Mouse (Mus musculus): ENCODE data around the gene Scnn1a.

Scnn1a gene

GRCm38 (mm10) chr6:125342198-125342597 is 21.7 kb downstream of the Scnn1a start:
- DNase-seq (ENCODE audit: low spot score in 2 of 2) = no peak

GRCm38 (mm10) chr6:125344084-125344483 is 23.6 kb downstream of the Scnn1a start:
- DNase-seq (ENCODE audit: low spot score in 2 of 2) = no peak

DNA sequence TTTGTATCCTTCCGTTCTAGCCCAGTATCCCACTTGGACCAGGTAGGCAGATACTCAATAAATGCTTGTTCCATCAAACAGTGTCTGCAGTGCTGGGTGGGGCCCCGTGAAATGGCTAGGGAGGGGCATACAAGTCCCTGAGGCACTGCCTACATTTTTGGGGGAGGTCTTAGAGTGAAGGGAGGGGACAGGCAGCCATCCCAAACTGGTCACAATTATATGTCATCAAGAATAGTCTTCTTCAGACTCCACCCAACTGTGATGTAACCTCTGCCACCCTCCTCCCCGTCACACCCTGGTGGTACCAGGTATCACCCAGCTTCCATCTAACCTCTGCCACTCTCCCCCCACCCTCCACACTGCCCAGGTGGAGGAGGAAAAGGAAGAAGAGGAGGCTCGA is 24.4 kb downstream of the Scnn1a start:
- DNase-seq (ENCODE audit: low spot score in 2 of 2) = no peak

GRCm38 (mm10) chr6:125345625-125346024 is 25.2 kb downstream of the Scnn1a start:
- no peak for DNase-seq (ENCODE audit: low spot score in 2 of 2)

GRCm38 (mm10) chr6:125346029-125346428 is 25.6 kb downstream of the Scnn1a start:
- no peak for DNase-seq (ENCODE audit: low spot score in 2 of 2)

- no peak for DNase-seq (ENCODE audit: low spot score in 2 of 2)
These were observed 28.5 kb downstream of the Scnn1a start, which contains the start of gene Tnfrsf1a for GRCm38 (mm10) chr6:125348721-125349574. TSS of gene Tnfrsf1a (plus strand) at chr6:125349362.

GRCm38 (mm10) chr6:125349575-125350230 is 29.2 kb downstream of the Scnn1a start:
- DNase-seq (ENCODE audit: low spot score in 2 of 2) = peak in 1 of 2 experiments; percentile 52

- no peak for DNase-seq (ENCODE audit: low spot score in 2 of 2)
These were observed 30.0 kb downstream of the Scnn1a start for GRCm38 (mm10) chr6:125350231-125350994.

DNA sequence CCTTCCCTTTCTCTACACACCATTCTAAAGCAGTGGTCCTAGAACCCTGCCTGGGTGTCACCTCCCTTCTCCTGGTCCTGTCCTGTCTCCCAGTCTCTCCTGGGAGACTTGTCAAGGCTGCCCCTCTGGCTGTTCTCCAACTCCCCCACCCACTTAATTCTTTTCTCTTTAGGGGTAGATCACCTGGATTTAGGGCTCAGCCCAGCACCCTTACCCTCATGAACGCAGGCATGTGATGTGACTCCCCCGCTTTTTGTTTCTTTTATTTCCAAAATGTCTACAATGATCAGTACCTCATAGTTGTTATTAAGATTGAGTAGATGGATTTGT is 30.5 kb downstream of the Scnn1a start:
- DNase-seq (ENCODE audit: low spot score in 2 of 2) = no peak

DNA sequence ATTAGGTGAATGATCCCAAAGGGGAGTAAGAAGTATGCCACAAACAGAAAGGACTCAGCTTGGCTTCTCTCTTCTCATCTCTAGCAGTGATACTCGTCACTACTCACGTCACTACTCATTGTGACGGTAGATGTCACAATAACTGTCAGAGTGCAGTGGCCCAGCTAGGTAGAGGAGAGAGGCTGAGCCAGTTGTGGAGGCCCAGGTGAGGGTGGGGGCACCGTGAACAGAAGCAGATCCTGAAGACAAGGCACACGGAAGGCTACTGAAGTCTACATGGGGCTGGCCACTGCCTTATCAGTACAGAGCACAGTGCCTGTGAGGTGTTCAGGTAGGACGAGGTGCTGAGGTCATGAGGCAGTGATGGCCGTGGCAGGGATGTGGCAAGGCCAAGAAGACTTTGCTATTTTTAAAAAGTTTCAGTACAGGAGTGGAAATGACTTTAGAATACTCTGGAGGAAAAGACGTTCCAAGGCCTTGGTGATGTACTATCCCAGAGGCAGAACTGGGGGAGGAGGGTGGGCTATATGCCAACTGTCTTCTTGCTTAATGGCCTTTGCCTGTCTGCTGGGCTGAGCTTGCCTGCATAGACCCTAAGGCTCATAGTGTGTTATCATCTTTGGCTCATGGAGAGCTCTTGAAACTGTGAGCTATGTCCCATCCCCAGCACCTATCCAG is 31.0 kb downstream of the Scnn1a start:
- no peak for DNase-seq (ENCODE audit: low spot score in 2 of 2)

DNA sequence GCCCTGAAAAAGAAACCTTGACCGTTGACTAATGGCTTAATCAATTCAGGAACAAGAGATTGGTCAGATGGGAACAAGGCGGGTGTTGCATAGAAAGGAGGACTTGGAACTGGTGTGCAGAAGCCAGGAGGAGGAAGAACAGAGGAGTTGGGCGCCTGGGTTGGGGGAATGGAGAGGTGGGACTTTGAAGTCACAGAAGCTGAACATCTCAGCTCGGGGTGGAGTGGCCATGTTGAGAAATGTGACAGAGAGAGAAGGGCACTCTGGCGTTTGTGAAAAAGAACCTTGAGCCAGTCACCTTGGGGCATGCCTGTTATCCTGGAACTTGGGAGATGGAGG is 31.6 kb downstream of the Scnn1a start:
- DNase-seq (ENCODE audit: low spot score in 2 of 2) = no peak

DNA sequence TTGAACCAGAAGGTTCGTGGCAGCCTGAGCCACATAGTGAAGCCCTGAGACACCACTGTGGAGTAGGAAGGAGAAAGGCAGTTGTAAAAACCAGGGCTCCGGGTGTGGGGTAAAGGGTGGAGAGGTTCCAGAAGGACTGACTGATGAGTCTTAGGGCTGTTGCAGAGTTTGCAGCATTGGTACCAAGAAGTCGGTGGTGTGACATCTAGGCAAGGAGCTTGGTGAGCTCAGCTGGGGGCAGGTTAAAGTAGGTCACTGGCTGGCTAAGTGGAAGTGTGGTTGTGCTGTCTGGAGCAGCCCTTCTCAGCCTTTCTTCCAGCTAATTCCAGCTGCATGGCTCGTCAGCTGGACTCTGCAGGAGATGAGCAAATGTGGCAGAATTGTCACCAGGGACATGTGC is 32.4 kb downstream of the Scnn1a start:
- no peak for DNase-seq (ENCODE audit: low spot score in 2 of 2)

GRCm38 (mm10) chr6:125353221-125353620 is 32.8 kb downstream of the Scnn1a start:
- no peak for DNase-seq (ENCODE audit: low spot score in 2 of 2)

DNA sequence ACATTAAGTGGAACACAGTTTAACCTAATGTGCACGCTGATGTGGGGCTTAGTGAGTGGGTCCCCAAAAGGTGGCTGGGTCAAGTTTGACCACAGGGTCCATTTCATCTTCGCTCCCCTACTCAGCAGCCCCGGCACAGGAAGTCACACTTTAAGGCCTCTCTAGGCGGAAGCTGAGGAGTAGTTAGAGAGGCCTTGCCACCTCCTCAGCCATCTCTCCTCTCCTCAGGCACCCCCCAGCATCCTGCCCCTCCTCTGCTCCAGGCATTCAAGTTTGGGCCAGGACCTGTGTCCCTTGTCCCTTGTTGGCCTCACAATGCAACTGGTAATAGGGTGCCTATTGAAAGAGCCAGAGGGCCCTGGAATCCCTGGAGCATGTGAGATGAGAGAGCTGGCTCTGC is 33.2 kb downstream of the Scnn1a start:
- DNase-seq (ENCODE audit: low spot score in 2 of 2) = no peak

- DNase-seq (ENCODE audit: low spot score in 2 of 2) = no peak
These were observed 34.1 kb downstream of the Scnn1a start for GRCm38 (mm10) chr6:125354352-125355151.

DNA sequence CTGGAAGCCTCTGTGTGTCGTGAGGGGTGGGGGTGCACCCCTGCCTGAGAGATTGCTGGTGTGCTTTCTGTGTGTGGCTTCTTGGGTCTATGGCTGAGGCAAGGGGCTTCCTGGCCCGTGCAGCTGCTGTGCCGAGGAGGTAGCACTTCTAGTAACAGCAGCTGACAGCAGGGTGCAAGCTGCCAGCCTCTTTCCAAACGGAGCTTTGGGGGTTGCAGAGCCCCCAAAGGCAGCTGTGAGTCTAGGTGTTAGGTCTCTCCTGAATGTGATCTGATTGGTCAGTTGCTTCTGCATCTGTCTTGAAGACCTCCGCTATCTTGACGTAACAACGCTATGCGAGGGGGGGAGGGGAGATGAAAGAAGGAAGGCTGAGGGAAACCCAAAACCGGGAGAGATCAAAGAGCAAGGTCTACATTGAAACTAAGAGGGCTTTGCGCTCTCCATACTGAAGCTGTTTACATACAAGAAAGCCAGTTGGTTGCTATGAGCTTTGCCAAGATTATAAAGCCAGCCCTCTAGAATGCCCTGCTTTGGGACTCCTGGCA is 34.8 kb downstream of the Scnn1a start:
- DNase-seq (ENCODE audit: low spot score in 2 of 2) = no peak

DNA sequence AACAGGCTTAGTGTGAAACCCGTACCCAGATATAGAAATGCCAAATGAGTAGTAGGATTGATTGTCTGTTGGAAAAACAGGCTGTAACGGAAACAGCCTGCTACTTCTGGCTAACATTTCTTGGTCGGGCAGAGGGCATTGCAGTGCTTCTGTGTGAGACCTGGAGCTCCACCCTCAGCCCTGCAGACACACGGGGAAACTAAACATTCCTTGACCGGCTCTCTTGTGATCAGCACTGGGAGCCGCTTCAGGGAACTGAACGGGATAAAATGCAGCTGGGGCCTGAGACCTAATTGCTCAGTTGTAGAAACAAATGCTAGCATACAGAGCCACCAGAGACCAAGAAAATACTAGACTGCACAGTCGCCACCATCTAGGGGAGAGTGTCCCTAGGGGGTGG is 35.8 kb downstream of the Scnn1a start:
- DNase-seq (ENCODE audit: low spot score in 2 of 2) = no peak

DNA sequence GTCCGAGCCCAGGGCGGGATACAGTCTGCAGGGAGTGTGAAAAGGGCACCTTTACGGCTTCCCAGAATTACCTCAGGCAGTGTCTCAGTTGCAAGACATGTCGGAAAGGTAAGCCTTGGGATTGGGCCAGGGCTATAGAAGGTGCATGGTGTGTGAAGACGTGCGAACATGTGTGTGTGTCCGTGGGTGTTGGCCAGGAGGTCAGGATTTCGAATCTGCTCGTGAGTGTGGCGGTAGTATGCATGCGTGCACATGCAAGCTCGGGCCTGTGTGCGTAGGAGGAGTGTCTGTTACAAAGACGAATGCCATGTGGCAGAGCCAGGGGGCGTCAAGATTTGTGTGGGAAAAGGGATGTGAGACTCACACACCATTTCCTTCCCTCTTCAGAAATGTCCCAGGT is 36.9 kb downstream of the Scnn1a start:
- no peak for DNase-seq (ENCODE audit: low spot score in 2 of 2)

DNA sequence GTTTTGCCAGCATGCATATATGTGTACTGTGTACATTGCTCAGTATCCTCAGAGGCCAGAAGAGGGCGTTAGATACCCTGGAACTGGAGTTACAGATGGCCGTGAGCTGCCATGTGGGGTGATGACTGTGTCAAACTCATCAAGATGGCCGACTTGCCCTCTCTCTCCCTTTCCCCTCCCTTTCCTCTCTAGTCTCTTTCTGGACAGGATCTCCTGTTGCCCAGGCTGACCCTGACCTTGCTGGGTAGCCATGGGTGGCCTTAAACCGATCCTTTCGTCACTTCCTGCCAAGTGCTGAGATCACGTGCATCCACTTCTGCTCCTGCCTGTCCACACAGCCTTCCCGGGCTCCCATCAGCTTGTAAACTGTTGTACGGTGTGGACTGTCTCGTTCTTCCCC is 39.5 kb downstream of the Scnn1a start:
- no peak for DNase-seq (ENCODE audit: low spot score in 2 of 2)

DNA sequence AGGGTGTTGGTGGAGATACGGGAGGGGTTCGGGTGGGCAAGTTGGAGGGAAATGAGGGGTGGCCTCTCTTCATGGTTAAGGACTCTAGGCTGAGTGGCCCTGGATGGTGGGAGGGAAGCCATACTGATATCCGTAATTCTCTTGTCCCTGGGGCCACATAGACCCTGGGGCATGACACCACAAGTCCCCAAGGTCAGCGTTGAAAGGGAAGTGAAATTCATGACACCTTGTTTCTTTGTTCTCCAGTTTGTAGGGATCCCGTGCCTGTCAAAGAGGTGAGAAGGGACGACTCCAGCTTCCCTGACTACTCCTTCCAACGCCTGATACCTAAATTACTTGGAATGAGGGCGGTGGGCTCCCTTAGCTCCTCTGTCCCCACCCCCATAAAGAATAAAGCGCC is 40.4 kb downstream of the Scnn1a start:
- no peak for DNase-seq (ENCODE audit: low spot score in 2 of 2)
